Mouse (Mus musculus) cerebellum, postnatal 10 days (tissue): ENCODE measurements around the gene Pcif1.
A peak's percentile ranks its signal among the peaks of the same experiment; 100 is the strongest.

ENCODE experiments used
- DNase-seq, 2 experiments: peaks; one replicate each; pipeline ENCODE4 v3.0.0; 2021; ENCODE audit warnings: mixed read lengths in 2 of 2

Gene Pcif1

DNA sequence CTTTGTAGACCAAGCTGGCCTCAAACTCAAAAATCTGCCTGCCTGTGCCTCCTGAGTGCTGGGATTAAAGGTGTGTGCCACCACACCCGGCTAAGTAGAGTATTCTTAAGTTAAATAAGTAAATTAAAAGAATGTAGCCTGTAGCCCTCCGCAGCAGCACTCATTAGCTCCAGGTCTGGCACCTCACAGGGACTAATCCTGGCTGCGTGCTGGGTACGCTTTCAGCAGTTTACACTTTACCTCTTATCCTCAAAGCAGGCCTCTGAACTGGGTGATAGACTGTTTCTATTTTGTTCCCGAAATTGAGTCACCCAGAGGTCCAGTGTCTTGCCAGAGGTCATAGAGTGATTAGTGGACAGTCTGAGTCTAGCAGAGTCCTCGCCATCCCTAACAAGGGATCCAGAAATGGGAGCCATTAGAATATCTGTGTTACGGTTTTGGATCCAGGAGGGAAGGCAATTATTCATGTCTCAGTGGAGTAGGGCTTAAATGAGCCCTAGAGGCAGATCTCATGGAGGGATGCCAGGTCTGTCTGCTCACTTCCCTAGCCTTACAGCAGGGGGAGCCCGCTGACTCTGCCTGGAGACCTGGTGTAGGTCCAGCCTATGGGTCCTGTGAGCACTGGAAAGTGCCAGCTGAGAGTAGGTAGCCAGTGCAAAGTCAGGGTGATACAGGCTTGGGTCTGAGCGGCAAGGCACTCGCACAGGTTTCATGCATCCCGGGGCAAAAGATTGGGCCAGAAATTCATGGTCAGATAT lies 45.2 kb downstream of the Pcif1 start:
- DNase-seq: peak; percentile 93 to 95

DNA sequence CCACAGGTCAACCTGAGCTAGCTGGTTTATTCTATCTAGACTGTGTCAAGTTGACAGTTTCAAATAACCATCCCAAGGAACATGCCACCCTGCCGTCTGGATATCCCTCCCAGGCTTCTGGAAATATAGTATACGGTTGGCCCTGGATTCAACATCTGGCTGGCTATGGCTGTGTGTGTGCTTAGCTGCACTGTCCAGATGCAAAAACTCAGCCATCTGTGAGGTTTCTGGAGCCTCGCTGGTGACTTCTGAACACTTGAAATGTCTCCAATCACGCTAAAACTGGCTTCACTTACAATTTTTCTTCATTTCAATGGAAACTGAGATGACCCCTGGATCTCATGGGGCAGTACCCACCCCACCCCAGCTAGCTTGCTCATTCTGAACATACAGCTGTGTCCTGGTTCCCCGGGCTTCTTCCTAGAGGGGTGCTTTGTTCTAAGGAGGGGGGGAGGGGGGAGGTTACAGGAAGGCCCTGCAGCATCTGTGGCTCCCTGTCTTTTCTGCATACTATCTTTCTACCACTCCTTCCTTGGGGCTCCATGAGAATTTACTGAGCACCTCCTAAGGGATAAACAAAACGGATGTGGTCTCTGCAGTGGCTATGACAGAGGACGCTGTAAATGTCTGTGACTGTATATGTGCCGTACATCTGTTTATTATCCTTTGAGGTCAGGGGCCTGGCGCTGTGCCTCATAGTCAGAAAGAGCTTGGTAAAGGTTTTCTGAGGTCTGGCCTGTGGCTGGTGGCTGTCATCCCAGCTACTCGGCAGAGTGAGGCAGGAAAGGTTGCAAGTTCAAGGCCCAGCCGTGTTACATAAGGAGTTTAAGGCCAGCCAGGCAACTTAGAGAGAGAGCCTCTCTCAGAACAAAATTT lies 51.8 kb downstream of the Pcif1 start:
- no peak for DNase-seq

DNA sequence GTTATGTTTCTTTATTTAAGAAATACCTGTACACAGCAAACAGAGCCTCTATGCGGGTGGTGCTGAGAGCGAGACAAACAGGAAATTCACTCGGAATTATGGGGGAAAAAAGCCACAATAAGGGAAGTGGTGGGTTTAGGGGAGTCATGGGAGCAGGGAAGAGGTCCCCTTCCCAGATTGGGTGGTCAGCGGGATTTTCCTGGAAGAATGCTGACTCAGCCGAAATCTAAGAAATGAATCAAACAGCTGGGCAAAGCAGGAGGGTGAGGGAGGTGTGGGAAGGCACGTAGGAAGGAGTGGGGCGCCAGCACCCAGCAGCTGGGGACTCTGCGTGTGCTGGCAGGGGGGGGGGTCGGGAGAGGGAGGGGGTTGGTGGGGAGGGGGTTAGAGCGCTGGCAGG lies 54.4 kb downstream of the Pcif1 start:
- no peak for DNase-seq

DNA sequence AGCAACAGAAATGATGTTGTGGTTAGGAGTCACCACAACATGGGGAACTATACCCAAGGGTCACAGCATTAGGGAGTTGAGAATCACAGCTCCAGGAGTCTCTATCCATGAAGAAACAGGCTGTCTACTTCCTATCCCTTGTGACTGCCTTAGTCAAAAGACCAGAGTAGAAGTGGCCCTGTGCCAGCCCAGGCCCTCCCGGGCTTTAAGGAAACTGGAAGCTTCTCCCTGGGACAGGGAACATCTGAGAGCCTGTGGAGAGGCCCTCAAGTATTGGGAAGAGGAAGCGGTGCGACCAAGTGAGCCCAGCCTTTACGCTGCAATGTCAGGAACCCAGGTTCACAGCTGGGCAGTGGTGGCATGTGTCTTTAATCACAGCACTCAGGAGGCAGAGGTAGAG lies 56.9 kb downstream of the Pcif1 start:
- DNase-seq: peak in 1 of 2 experiments; percentile 12

DNA sequence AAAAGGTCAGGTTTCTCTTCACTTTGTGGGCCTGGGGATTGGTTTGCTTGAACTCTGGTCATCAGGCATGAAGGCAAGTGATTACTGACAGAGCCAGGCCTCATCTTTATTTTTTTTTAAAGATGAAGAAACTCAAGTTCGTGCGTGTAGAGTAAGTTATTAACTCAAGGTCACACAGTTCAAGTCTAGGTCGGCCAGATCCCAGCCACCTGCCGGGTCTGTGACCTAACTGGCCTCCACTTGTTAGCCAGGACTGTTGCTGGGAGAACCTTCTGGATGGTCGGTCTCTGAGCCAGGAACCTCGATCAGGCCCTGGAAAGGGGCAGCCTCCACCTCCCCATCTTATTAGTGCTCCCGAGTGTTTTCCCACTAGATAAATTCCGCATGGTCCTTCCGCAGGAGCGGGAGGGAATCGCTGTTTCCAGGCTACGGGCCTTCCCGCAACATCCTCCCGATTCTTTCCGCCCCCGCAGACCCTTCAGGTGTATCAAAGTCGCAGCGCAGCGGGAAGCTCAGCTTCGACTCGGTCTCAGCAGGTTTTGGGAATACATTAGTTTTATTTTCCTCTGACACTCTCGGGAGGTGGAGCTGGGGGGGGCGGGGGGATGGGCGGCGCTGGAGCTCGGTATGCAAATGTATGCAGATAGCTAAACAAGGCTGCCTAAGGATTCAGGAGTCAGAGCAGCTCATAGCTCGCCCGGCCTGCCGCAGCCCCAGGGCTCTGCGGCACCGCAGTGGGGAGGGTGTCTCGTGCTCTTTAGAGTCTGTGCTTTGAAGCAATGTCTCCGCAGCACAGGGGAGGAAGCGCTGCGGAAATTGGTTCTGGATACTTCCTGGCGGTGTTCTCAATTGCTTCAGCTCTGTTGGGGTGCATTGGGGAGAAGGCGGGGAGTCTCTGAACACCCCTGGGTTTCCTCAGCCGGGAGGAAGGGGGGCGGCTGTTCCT lies 59.3 kb downstream of the Pcif1 start:
- peak; percentile 50 to 51 for DNase-seq

DNA sequence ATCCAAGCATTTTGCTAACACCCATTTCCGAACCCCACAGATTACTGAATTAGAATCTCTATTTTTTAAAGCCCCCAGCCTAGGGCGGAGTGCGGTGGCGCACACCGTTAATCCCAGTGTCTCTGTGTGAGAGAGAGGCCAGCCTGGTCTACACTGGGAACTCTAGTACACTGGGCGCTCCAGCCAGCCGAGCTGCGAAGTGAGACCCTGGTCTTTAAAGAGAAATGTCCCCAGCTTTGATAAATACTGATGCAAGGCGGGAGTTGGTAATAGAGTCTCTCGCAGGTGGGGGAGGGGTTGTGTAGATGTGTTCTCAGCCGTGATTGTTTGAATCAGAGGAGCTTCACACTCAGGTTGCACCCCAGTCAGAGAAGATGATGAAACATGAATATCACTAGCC lies 60.0 kb downstream of the Pcif1 start:
- DNase-seq: peak; percentile 36 to 67

DNA sequence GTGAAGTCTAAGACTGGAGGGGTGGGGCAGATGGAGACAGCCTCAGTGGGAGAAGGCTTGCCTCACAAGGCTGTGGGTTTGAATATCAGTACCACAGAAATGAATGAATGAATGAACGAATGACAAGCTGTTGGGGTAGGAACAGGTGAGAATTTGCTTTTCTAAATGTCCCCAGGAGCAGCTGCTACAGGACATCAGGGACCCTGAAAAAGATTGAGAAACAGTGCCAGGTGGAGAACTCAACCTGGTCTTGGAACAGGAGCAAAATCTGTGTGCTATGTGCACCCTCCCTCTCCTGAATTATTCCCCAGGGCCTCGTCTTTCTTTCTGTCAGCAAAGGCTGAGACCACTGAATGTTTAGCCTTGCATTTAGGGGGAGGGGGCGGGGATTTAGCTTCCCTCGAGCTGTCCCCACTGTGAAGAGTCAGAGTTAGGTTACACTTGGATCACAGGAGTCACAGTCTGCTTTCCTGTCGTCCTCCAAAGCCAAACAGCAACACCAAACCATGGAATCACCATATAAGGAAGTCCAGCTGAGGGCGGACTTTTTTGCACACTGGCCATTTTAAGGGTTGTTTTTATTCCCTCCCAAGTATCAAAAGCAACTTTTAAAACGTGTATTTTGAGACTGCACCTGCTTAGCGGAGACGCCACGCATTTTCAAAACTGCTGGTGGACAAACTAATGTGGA lies 61.2 kb downstream of the Pcif1 start, which contains the start of gene Mmp9:
Gene Mmp9, plus strand, starts transcription at position 641 of the 691 bp plus-strand sequence.
- DNase-seq: peak in 1 of 2 experiments; percentile 2

DNA sequence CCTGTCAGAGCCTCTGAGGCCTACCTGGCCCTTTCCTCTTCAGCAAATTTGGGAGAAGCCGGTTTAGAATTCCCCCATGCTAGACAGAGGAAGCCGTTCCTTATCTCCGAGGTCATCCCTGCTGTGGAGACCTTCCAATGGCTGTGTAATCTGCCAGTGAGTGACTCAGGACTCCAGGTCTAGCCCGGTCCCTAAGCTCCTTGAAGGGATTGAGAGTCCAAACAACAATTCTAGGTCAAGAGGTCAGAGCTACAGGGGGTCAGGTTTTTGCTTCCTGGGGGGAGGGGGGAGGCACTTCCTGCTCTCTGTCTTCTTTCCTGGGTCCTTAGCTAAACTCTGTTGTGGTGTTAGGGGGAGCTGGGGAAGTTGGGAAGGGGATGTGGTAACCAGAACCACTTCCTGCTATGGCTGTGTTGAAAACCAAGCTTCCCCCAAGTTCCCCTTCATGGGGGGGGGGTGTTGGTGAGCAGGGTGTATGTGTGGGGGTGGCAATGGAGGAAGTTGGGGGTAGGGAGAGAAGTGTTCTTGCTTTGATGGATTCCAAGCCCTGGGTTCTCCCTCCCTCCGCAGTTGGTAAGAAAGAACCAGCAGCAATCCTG lies 63.7 kb downstream of the Pcif1 start:
- DNase-seq: peak in 1 of 2 experiments; percentile 1
